Mouse (Mus musculus) stomach, postnatal 0 days (tissue): ENCODE data around the gene Snx9.

Experiments
- CTCF ChIP-seq: IDR thresholded peaks from 2 replicates; pipeline ENCODE4 v1.5.1; 2016; ENCODE audit warnings: antibody characterized with exemption, low read depth, mild to moderate bottlenecking, moderate library complexity
- EP300 ChIP-seq: optimal IDR thresholded peaks from 2 replicates; pipeline ENCODE3; 2016; ENCODE audit warnings: antibody characterized with exemption

GRCm38 (mm10) chr17:5799396-5800021, 41.6 kb upstream of the Snx9 start:
- TF ChIP-seq CTCF (no peak), EP300 (no peak)
